Mouse (Mus musculus): ENCODE data around the gene Stx17. TPM values are rescaled to one million over a fixed set of nuclear protein-coding genes. Genes with fewer than 3 reads are reported as not detected.
A peak's percentile ranks its signal among the peaks of the same experiment; 100 is the strongest.

Gene Stx17
- 28.8 and 29.6 TPM in 2 replicates for polyA plus RNA-seq (2015; fragmentation: Nextera tagmentation; extraction: Ambion mirVana)

DNA sequence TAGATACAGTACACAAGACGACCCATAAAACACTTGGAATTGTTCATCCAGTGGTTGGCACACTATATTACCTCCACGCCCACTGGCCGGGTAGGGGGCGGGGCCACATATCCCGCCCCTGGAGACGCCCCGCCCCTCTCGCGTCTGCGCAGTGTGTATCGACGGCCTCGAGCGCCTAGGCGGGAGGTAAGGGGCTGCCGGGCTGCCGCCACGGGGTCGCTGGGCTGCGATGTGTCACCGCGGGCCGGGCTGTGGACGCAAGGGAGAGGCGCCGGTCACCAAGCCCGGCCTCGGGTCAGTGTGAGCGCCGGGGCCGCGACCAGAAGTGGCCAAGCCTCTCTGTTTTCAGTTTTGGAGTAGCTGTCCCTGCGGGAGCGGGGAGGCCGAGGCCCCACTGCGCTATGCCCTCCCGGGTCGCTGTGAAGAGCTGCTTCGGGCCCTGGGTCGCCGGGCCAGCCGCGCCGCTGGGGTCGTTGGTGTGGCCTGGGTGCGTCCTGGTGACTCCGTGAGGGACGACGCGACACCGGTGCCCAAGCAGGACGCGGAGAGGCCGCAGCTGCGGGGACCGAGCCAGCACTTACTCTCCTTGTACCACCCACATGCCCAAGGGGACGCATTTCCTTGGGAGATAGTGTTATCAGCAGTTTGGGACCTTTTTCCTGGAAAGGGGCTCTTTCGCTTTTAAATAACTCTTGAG is at the start of gene Stx17:
Gene Stx17 (plus strand): TSS at position 143 of the 697 bp plus-strand sequence.
- H3K9me3 ChIP-seq, result no peaks in the 10 kb centered on the region
- under 1% methylated on average over 58 of the region's 58 CpGs for WGBS
- H3K9ac ChIP-seq, result peak within 1 kb of the TSS; percentile 96
- ATAC-seq (ENCODE audit: insufficient read depth, low FRiP score, low read depth), result peak; percentile 99
- no peaks in the 10 kb centered on the region for H3K36me3 ChIP-seq
- peak within 1 kb of the TSS; percentile 21; the same call in 1 of the 2 replicates for H3K27ac ChIP-seq
- H3K4me1 ChIP-seq, result no peaks in the 10 kb centered on the region
- no peaks in the 10 kb centered on the region for H3K27me3 ChIP-seq (replicated peaks)
- peak within 1 kb of the TSS; percentile 80 for H3K4me2 ChIP-seq
- peak within 1 kb of the TSS; percentile 85 for H3K4me3 ChIP-seq (replicated peaks)

DNA sequence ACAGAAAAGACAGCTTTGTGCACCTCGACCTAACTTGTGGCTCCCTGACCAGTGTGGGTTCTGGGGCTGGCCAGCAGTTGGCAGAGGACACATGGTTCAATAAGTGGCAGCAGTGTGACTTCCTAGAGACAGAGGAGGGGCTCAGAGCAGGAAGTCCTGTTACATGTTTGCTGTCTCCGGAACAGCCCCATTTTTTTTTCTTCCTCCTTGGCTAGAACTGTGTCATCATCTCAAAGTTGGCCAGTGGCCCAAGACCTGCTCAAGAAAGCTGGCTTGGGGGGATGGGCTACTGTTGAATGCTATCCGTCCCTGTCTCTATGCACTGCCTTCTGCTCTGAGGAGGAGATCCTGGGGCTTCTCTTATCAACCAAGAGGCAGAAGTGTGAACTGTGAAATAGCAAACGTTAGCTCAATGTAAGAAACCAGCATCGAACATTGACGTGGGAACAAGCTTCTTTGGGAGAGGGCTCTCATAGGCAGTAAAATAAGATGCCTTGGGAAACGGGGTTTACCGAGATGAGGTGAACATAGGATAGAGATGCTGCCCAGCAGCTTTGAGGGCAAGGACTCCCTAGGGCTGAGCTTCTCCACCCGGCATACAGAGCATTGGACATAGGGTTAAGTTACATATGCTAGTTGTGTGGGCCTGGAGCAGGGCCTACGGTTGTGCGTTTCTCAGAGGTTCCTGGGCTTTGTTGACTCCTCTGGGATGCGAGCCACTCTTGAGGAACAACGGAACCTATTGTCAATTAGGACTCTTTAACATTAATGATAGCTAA is 47.8 kb upstream of the Stx17 start:
- Histone ChIP-seq H3K4me3 (replicated peaks) (no peak overlapping the region), H3K27ac (no peak overlapping the region), H3K9me3 (no peaks in the 10 kb centered on the region), H3K4me1 (peaks cover 13% of the 10 kb centered on the region; the same call in 1 of the 2 replicates), H3K9ac (no peak overlapping the region), H3K27me3 (replicated peaks) (no peaks in the 10 kb centered on the region), H3K4me2 (no peak overlapping the region), H3K36me3 (no peaks in the 10 kb centered on the region)
- ATAC-seq (ENCODE audit: insufficient read depth, low FRiP score, low read depth), result 0 out of 2 replicates have a peak, but pooled peaks have one; percentile 18
- 57% methylated on average over 13 of the region's 13 CpGs for WGBS

DNA sequence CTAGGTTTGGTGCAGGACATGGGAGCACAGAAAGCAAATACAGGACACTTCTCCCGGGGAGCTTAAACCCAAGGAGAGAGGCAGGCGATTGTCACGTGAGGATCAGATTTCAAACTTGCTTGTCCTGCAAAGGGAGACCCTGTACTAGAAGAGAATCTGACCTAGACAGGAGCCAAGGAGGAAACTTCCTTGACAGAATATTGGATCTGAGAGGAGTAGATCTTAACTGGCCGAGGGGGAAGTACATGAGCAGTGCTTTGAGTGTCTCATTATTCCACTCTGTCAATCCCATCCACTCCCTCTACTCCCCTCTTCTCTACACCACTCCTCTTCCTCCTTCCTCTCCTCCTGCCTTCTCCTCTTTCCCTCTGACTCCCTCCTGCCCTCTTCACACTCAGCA is 46.5 kb upstream of the Stx17 start:
- Histone ChIP-seq H3K4me2 (peak overlapping the region; percentile 8; the same call in 1 of the 2 replicates), H3K9me3 (no peaks in the 10 kb centered on the region), H3K4me3 (replicated peaks) (no peak overlapping the region), H3K9ac (no peak overlapping the region), H3K27ac (no peak overlapping the region), H3K4me1 (peaks cover 13% of the 10 kb centered on the region; the same call in 1 of the 2 replicates), H3K27me3 (replicated peaks) (no peaks in the 10 kb centered on the region), H3K36me3 (no peaks in the 10 kb centered on the region)
- no peak for ATAC-seq (ENCODE audit: insufficient read depth, low FRiP score, low read depth)
- 4% methylated on average over 4 of the region's 4 CpGs for WGBS

DNA sequence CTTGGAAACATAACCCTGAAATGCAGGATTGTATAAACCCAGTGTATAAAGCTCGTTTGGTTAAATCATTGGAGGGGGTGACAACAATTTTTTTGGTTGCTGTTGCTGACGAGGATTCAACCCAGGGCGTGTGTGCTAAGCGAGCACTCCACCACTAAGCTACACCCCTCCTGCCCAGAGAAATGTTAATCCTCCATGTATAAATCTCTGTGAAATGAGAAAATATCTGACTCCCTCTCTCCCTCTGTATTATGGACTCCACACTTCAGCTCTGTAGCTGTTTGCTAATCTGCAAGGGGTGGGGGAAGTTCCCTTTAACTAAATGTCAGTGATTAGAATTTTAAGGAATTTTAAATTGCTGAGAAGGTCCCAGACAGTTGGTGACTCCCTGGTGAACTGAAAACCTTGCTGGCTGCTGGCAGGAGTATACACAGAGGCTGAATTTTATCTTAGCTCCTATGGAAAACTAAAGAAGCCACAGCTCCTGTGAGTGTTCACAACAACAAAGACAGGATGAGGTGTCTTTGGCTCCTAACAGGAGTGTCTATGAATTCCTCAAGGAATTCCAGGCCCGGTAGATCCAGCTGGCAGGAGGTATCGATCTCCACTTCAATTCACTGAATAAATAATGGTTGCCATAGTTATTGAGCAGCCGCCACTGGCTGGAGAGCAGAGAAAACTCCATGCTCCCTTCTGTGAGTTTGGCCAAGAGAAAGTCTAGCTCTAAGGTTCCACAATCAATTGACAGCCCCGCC is 45.3 kb upstream of the Stx17 start:
- no peaks in the 10 kb centered on the region for H3K9me3 ChIP-seq
- H3K4me1 ChIP-seq, result peaks cover 13% of the 10 kb centered on the region; the same call in 1 of the 2 replicates
- no peak for ATAC-seq (ENCODE audit: insufficient read depth, low FRiP score, low read depth)
- no peaks in the 10 kb centered on the region for H3K27me3 ChIP-seq (replicated peaks)
- no peak overlapping the region for H3K27ac ChIP-seq
- no peak overlapping the region for H3K4me3 ChIP-seq (replicated peaks)
- 47% methylated on average over 8 of the region's 8 CpGs for WGBS
- no peak overlapping the region for H3K4me2 ChIP-seq
- H3K36me3 ChIP-seq, result no peaks in the 10 kb centered on the region
- no peak overlapping the region for H3K9ac ChIP-seq

DNA sequence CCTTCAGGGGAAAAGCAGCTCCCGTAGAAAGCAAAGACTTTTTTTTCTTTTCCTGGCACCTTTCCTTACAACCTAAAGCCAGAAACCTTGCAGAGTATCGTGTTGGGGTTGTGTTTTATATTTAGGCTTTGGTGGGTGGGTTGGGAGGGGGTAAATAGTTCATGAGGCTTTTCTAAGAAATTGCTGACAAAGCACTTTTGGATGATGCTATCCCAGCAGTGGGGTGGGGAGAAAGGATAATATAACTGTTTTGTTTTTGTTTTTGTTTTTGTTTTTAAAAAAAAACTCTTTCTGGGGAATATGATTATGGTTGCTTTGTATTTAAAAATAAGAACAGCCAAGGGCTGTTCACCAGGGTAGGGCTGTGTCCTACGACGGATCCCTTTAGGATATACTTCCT is 41.3 kb upstream of the Stx17 start:
- no peak for ATAC-seq (ENCODE audit: insufficient read depth, low FRiP score, low read depth)
- 84% methylated on average over 4 of the region's 4 CpGs for WGBS
- Histone ChIP-seq H3K4me1 (peaks cover 1% of the 10 kb centered on the region; the same call in 1 of the 2 replicates), H3K4me2 (no peak overlapping the region), H3K4me3 (replicated peaks) (no peak overlapping the region), H3K36me3 (no peaks in the 10 kb centered on the region), H3K9ac (no peak overlapping the region), H3K27ac (no peak overlapping the region), H3K27me3 (replicated peaks) (no peaks in the 10 kb centered on the region), H3K9me3 (no peaks in the 10 kb centered on the region)

DNA sequence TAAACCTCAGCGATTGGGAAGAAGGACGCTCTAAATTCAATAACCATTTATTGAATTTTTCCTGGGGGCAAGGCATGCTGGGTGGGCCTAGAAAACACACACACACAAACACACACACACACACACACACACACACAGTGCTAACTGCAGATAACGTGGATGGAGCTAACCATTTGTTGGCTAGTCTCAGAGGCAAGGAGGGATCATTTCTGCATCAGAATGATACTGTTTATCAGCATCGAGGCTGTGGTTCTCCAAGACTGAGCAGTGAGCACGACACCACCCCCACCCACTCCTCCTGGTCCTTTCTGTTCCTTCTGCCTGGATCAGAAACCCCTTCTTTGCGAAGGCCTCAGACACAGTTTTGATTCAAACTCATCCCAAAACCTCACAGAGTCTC is 38.1 kb upstream of the Stx17 start:
- Histone ChIP-seq H3K27ac (no peak overlapping the region), H3K36me3 (no peaks in the 10 kb centered on the region), H3K9ac (no peak overlapping the region), H3K4me3 (replicated peaks) (no peak overlapping the region), H3K4me1 (no peaks in the 10 kb centered on the region), H3K4me2 (no peak overlapping the region), H3K9me3 (no peaks in the 10 kb centered on the region), H3K27me3 (replicated peaks) (no peaks in the 10 kb centered on the region)
- WGBS, result 66% methylated on average over 6 of the region's 6 CpGs
- ATAC-seq (ENCODE audit: insufficient read depth, low FRiP score, low read depth), result no peak; the same call in 1 of the 2 replicates

DNA sequence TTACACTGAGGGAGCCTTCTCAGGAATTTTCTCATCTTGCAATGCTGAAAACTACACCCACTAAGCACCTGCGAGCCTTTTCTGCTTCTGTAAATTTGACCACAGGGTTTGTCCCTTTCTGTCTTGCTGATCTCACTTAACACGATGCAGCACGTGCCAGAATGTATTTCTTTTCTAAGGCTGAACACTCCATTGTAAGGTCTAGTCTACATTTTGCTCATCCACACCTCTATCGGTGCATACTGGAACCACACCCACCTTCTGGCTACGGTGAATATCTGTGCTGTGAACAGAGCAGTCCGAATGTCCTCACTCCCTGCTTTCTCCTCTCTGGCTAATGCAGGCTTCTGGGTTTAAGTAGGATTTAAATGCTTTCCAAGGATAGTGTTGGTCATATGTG is 37.2 kb upstream of the Stx17 start:
- no peak overlapping the region for H3K4me3 ChIP-seq (replicated peaks)
- H3K27ac ChIP-seq, result no peak overlapping the region
- no peaks in the 10 kb centered on the region for H3K27me3 ChIP-seq (replicated peaks)
- ATAC-seq (ENCODE audit: insufficient read depth, low FRiP score, low read depth), result no peak
- no peak overlapping the region for H3K4me2 ChIP-seq
- no peaks in the 10 kb centered on the region for H3K9me3 ChIP-seq
- H3K36me3 ChIP-seq, result no peaks in the 10 kb centered on the region
- WGBS, result 73% methylated on average over 6 of the region's 6 CpGs
- H3K9ac ChIP-seq, result no peak overlapping the region
- no peaks in the 10 kb centered on the region for H3K4me1 ChIP-seq

DNA sequence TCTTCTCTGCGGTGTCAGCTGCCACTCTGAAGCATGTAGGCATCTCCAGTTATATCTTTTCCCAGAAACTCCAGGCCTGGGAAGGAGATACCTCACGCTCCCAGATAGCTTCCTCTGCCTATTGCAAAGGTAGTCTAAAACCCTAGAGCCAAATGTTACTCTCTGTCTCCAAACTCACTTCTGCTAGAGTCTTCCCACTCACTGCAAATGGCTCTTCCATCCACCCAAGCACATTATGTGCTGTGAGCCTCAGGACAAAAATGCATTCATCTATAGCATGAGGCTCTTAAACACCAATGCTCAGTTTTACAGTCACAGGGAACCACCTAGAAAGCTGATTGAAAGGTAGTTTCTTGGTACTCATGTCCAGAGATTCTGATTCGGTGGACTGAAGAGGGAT is 31.5 kb upstream of the Stx17 start:
- no peak overlapping the region for H3K4me2 ChIP-seq
- ATAC-seq (ENCODE audit: insufficient read depth, low FRiP score, low read depth), result no peak
- H3K27ac ChIP-seq, result no peak overlapping the region
- no peaks in the 10 kb centered on the region for H3K9me3 ChIP-seq
- no peaks in the 10 kb centered on the region for H3K4me1 ChIP-seq
- 82% methylated on average over 3 of the region's 3 CpGs for WGBS
- no peaks in the 10 kb centered on the region for H3K27me3 ChIP-seq (replicated peaks)
- no peaks in the 10 kb centered on the region for H3K36me3 ChIP-seq
- no peak overlapping the region for H3K9ac ChIP-seq
- no peak overlapping the region for H3K4me3 ChIP-seq (replicated peaks)

DNA sequence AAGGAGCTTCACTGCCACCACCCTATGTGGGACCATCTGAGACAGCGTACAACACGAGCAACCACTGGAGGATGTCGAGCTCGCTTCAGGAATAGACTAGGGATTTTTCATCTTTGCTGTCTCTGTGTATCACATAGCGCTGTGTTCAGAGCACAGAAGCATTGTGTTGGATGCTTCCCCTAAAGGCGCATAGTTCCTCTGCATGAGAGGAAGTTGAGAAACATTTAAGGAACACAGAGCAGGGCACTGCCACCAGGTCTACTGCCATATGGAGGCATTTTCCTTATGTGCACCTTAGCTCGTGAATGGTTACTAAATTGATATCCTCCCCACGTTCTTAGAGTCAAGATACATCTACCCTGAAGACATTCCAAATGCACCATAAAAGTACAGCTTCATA is 24.5 kb upstream of the Stx17 start:
- Histone ChIP-seq H3K9ac (no peak overlapping the region), H3K4me1 (no peaks in the 10 kb centered on the region), H3K27ac (no peak overlapping the region), H3K27me3 (replicated peaks) (no peaks in the 10 kb centered on the region), H3K4me2 (no peak overlapping the region), H3K9me3 (no peaks in the 10 kb centered on the region), H3K4me3 (replicated peaks) (no peak overlapping the region), H3K36me3 (no peaks in the 10 kb centered on the region)
- ATAC-seq (ENCODE audit: insufficient read depth, low FRiP score, low read depth), result no peak
- 83% methylated on average over 8 of the region's 8 CpGs for WGBS

DNA sequence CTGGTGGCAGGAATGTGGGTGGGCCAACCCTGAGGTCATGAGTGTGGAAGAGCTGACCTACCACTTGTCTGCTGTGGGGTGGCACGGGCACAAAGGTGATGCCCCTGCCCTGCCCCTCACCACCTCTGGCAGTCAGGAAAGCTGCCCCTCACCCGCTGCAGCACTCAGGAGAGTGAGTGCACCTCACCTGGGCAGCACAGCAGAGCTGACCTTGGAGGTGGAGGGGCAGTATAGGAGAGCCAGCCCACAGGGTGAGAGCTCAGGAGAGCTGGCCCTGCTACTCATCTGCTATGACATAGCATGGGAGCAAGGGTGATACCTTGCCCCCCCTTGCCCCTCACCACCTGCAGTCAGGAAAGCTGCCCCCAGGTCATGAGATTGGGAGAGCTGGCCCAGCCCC is 22.7 kb upstream of the Stx17 start:
- no peak overlapping the region for H3K4me2 ChIP-seq
- no peaks in the 10 kb centered on the region for H3K36me3 ChIP-seq
- no peak for ATAC-seq (ENCODE audit: insufficient read depth, low FRiP score, low read depth)
- WGBS, result 77% methylated on average over 2 of the region's 2 CpGs
- H3K9ac ChIP-seq, result no peak overlapping the region
- no peak overlapping the region for H3K4me3 ChIP-seq (replicated peaks)
- H3K4me1 ChIP-seq, result no peaks in the 10 kb centered on the region
- no peak overlapping the region for H3K27ac ChIP-seq
- H3K9me3 ChIP-seq, result no peaks in the 10 kb centered on the region
- no peaks in the 10 kb centered on the region for H3K27me3 ChIP-seq (replicated peaks)

DNA sequence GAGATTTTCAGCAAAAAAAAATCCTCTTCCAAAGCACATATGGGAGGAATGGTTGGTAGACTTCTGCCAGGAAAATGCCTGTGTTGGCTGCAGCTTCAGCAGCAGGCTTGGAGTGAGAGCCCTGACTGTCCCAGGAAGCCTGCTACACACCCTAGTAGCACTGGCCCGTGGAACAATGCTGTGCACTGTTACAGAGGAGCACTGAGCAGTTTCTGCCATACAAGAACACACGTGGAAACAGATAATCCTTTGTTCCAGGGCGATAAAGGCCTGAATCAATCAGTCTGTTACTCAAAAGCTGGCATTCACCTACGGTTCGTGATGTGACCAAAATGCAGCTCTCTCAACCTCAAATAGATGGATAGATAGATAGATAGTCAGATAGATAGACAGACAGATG is 19.3 kb upstream of the Stx17 start:
- no peaks in the 10 kb centered on the region for H3K9me3 ChIP-seq
- H3K4me1 ChIP-seq, result no peaks in the 10 kb centered on the region
- H3K27me3 ChIP-seq (replicated peaks), result no peaks in the 10 kb centered on the region
- H3K4me2 ChIP-seq, result no peak overlapping the region
- WGBS, result 71% methylated on average over 5 of the region's 5 CpGs
- H3K4me3 ChIP-seq (replicated peaks), result no peak overlapping the region
- no peaks in the 10 kb centered on the region for H3K36me3 ChIP-seq
- no peak overlapping the region for H3K9ac ChIP-seq
- no peak for ATAC-seq (ENCODE audit: insufficient read depth, low FRiP score, low read depth)
- no peak overlapping the region for H3K27ac ChIP-seq

DNA sequence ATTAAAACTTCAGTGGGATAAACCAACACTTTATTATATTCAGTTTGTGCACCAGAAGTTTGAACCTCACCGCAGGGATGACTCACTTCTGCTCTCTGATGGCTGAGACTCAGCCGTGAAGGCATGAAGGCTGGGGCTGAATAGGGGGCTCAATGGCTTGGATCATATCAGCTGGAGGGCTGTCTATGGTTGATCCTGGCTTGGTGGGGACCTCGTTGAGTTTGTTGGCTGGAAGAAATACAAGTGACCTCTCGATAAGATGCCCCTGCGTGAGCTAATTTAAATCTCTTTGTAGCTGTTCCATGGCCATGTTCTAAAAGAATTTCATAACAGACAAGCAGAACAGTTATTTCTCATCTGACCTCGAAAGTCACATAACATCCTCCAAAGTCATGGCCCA is 17.6 kb upstream of the Stx17 start:
- no peaks in the 10 kb centered on the region for H3K36me3 ChIP-seq
- H3K27ac ChIP-seq, result no peak overlapping the region
- WGBS, result 84% methylated on average over 6 of the region's 6 CpGs
- ATAC-seq (ENCODE audit: insufficient read depth, low FRiP score, low read depth), result no peak
- H3K4me3 ChIP-seq (replicated peaks), result no peak overlapping the region
- H3K4me1 ChIP-seq, result no peaks in the 10 kb centered on the region
- H3K9ac ChIP-seq, result no peak overlapping the region
- H3K27me3 ChIP-seq (replicated peaks), result no peaks in the 10 kb centered on the region
- H3K9me3 ChIP-seq, result no peaks in the 10 kb centered on the region
- no peak overlapping the region for H3K4me2 ChIP-seq
